Mouse (Mus musculus): ENCODE results near the gene Supv3l1.

DNA sequence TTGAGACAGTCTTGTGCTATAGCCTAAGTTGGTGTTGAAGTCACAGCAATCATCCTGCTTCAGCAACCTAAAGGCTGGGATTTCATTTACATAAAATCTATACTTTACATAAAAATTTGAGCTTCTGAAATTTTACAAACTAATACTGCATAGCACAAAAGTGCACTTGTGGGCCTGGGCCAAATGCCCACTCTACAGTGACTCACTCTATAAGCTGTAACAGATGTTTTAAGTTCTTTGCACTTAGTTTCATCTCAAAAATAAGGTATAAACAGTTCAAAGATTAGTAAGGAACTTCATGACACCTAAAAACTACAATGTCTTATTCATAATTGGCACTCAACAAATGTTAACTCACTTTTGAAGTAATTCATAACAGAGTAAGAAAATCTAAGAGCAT lies 11.8 kb upstream of the Supv3l1 start:
- TF ChIP-seq TBP (IDR thresholded peaks at IDR 0.05; ENCODE audit: low read depth, low read length) (no peak), HCFC1 (IDR thresholded peaks at IDR 0.05; ENCODE audit: low read depth, low read length) (no peak), POLR2A (IDR thresholded peaks at IDR 0.05; ENCODE audit: control insufficient read depth in 1 of 2, insufficient read depth in 1 of 2, low read depth in 1 of 2, low read length in 2 of 2, poor library complexity in 1 of 2) (no peak), CTCF (IDR thresholded peaks at IDR 0.05 in 2 of 3, conservative IDR thresholded peaks at IDR 0.05 in 1 of 3; ENCODE audit: control insufficient read depth in 1 of 3, insufficient read depth in 1 of 3, low read depth in 2 of 3, low read length in 3 of 3, poor library complexity in 1 of 3, severe bottlenecking in 1 of 3) (no peak), CHD2 (IDR thresholded peaks at IDR 0.05; ENCODE audit: low read length) (no peak)
